Mouse (Mus musculus) cerebellum, postnatal 36 days (tissue): ENCODE data around the gene Itpr2.

Source experiments
- DNase-seq, 2 experiments: peaks; one replicate each; pipeline ENCODE4 v3.0.0; 2021 to 2022; ENCODE audit warnings: mixed read lengths in 2 of 2

The Itpr2 gene

GRCm38 (mm10) chr6:146343671-146344384 is 158.2 kb downstream of the Itpr2 start:
- peak; percentile 52 to 54 for DNase-seq

- peak; percentile 54 for DNase-seq
Observed at GRCm38 (mm10) chr6:146342995-146343394, 159.0 kb downstream of the Itpr2 start.

- no peak for DNase-seq
Observed at GRCm38 (mm10) chr6:146341934-146342333, 160.1 kb downstream of the Itpr2 start.

- no peak for DNase-seq
Observed at GRCm38 (mm10) chr6:146341413-146341812, 160.6 kb downstream of the Itpr2 start.

GRCm38 (mm10) chr6:146340951-146341350 is 161.1 kb downstream of the Itpr2 start:
- DNase-seq, result no peak

- peak; percentile 49 to 60 for DNase-seq
Observed at GRCm38 (mm10) chr6:146339779-146340178, 162.2 kb downstream of the Itpr2 start.

GRCm38 (mm10) chr6:146337237-146337636 is 164.8 kb downstream of the Itpr2 start:
- no peak for DNase-seq

GRCm38 (mm10) chr6:146335191-146335590 is 166.8 kb downstream of the Itpr2 start:
- DNase-seq, result no peak

GRCm38 (mm10) chr6:146333506-146333905 is 168.5 kb downstream of the Itpr2 start:
- DNase-seq, result no peak

GRCm38 (mm10) chr6:146331017-146331669 is 170.9 kb downstream of the Itpr2 start:
- peak in 1 of 2 experiments; percentile 24 for DNase-seq

- no peak for DNase-seq
Observed at GRCm38 (mm10) chr6:146329079-146329478, 172.9 kb downstream of the Itpr2 start.

GRCm38 (mm10) chr6:146326631-146327030 is 175.4 kb downstream of the Itpr2 start:
- DNase-seq, result no peak

GRCm38 (mm10) chr6:146324541-146325204 is 177.3 kb downstream of the Itpr2 start:
- DNase-seq, result no peak

- no peak for DNase-seq
Observed at GRCm38 (mm10) chr6:146322555-146322954, 179.5 kb downstream of the Itpr2 start.

- DNase-seq, result no peak
Observed at GRCm38 (mm10) chr6:146321951-146322350, 180.1 kb downstream of the Itpr2 start.

- no peak for DNase-seq
Observed at GRCm38 (mm10) chr6:146316415-146316814, 185.6 kb downstream of the Itpr2 start.

GRCm38 (mm10) chr6:146315153-146315552 is 186.9 kb downstream of the Itpr2 start:
- DNase-seq, result no peak

- no peak for DNase-seq
Observed at GRCm38 (mm10) chr6:146314304-146314703, 187.7 kb downstream of the Itpr2 start.

GRCm38 (mm10) chr6:146313396-146313795 is 188.6 kb downstream of the Itpr2 start:
- no peak for DNase-seq

- DNase-seq, result no peak
Observed at GRCm38 (mm10) chr6:146310210-146310609, 191.8 kb downstream of the Itpr2 start.

- DNase-seq, result no peak
Observed at GRCm38 (mm10) chr6:146309335-146309734, 192.7 kb downstream of the Itpr2 start.

- no peak for DNase-seq
Observed at GRCm38 (mm10) chr6:146305995-146306394, 196.0 kb downstream of the Itpr2 start.

GRCm38 (mm10) chr6:146304088-146304487 is 197.9 kb downstream of the Itpr2 start:
- DNase-seq, result no peak

- no peak for DNase-seq
Observed at GRCm38 (mm10) chr6:146303336-146303735, 198.7 kb downstream of the Itpr2 start.
